Mouse (Mus musculus) v-Abl transformed pro-B cells (cell line): ENCODE results near the gene Ccdc81.

ENCODE experiments used
- in situ Hi-C, 2 experiments: fragments of 400-800 bp; cut with MboI; formaldehyde crosslinking; loops; one replicate each; pipeline ENCODE4 v1.15.1; 2025; ENCODE audit not compliant: unreplicated experiment in 2 of 2

Gene Ccdc81

GRCm38 (mm10) chr7:89829201-89829600 is 74.2 kb downstream of the Ccdc81 start:
- in situ Hi-C loops, result loop anchor here in 1 of 2 experiments (25.0 kb wide), 2 partner anchors 617 to 1617 kb away; no protein-coding TSS in a partner anchor

GRCm38 (mm10) chr7:89828436-89829065 is 74.9 kb downstream of the Ccdc81 start:
- in situ Hi-C loops, result loop anchor here in 1 of 2 experiments (25.0 kb wide), 2 partner anchors 616 to 1616 kb away; no protein-coding TSS in a partner anchor
